Mouse (Mus musculus) urinary bladder, postnatal 36 days (tissue): ENCODE results near the gene Acta1.

Experiments
- DNase-seq, 2 experiments: peaks; one replicate each; pipeline ENCODE4 v3.0.0; 2022; ENCODE audit warnings: low spot score in 2 of 2, mixed read lengths in 1 of 2

Acta1 gene

GRCm38 (mm10) chr8:123883094-123883493, 11.5 kb downstream of the Acta1 start:
- no peak for DNase-seq

DNA sequence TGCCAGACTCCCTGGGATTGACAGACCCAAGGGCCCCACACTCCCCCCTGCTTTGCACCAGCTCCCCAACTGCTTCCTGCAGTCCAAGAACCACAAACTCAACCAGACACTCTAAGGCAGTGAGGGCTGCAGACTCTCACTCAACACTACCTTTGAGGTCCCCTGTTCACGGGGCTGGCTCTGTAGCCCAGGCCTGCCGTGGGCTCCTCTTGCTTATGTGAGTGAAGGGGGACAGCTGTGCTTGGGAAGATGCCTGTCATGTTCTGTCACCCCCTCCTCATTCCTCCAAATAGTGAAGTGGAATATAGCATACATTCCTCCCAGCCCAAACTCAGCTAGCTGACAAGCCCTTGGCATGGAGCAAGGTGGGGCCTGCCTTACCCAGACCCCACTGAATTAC, 12.1 kb downstream of the Acta1 start:
- no peak for DNase-seq

- DNase-seq = no peak
Measured at GRCm38 (mm10) chr8:123880821-123881350, 13.7 kb downstream of the Acta1 start.

GRCm38 (mm10) chr8:123880271-123880670, 14.3 kb downstream of the Acta1 start:
- no peak for DNase-seq

DNA sequence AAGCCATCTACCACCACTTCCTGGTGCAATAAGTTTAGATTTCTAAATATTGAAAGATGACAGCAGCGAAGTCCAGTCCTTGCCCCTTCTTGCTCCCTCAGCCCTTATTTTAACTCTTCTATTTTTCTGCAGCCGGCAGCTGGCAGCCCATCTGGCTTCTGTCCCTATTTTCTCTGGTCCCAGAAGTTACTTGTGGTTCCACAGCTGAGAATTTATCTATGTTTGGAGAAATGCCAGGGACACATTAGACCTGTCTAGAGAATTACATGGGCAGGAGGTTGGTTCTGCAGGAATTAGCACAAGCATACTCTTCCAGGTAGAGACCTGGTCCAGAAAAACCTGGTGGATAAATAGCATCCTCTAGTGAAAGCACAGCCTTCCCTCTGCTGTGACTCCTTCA, 16.7 kb downstream of the Acta1 start:
- DNase-seq = no peak

- no peak for DNase-seq
Measured at GRCm38 (mm10) chr8:123874324-123874723, 20.2 kb downstream of the Acta1 start.

DNA sequence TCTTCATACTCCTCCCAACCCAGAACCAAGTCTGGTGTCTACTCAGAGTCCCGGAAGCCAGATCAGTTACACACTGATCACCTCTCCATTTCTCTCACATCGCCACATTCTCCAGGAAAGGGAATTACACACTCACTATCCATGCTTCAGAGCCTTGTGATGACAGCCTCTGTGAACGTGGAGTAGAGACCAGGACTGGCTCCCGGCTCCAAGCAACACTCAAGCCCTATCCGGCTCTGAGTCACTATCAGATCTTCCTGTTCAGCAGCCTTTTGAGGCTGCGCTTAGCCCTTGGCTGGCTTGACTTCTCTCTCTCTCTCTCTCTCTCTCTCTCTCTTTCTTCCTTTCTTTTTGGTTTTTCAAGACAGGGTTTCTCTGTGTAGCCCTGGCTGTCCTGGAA, 21.2 kb downstream of the Acta1 start:
- no peak for DNase-seq

DNA sequence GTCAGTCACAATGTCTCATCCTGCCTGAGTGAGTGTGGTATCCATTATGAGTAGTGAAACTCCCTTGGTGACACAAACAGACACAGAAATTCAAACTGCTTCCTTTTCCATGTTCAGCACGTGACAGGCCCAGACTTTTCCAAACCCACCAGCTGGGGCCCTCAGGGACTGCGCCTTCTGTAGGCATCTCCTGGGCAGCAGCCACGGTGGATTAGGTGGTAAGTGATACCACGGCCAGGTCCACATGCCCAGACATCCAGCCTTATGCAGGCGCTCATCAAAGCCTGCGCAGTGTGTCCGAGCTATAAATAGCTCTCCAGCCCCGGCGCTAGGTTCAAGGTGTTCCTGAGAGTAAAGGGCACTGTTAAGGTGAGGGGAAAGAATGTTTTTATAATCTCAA, 22.5 kb downstream of the Acta1 start:
- DNase-seq = no peak

DNA sequence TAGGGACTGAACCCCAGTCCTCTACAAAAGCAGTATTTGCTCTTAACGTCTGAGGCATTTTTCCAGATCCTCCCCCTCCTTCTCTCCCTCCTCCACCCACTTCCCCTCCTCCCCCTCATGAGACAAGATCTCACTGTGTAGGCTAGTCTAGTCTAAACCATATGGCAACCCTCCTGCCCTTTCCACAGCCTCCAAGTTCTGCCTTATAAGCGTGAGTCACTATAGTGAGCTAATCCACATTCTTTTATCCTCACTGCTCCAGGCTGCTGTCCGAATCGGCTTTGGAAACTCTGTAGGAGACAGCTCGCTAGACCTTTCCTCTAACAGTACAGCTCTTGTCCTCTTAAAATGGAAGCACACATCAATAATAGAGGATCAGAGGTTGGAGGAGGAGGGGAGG, 27.6 kb downstream of the Acta1 start:
- no peak for DNase-seq

DNA sequence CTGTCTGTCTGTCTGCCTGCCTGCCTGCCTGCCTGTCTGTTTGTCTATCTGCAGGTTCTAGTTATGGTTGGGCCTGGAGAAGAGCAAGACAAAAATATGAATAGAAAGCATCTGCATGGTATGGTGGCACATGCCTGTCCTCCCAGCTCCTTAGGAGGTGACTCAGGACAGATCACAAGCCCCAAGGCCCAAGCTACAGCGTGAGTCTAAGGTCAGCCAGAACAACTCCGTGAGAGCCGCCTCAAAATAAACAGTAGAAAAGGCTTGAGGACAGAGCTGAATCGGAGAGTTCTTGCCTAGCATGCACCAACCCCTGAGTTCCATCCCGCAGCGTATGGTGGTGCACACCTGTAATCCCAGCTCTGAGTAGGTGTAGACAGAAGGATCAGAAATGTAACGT, 28.8 kb downstream of the Acta1 start:
- no peak for DNase-seq

DNA sequence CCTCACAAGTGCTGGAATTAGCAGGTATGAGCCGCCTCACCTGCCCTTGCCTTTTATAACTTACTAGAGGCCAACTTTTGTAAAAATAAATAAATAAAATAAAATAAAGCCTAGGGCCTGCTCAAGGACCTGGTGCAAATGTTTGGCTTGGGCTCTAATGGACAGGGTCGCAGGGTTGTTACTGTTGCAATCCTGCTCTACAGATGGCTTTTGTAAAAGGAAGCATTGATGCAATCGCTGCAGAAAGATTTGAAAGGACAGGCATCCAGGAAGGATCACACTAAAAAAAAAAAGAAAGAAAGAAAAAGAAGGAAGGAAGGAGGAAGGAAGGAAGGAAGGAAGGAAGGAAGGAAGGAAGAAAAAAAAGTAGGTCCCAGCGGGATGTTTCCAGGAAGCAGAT, 34.2 kb downstream of the Acta1 start:
- no peak for DNase-seq

DNA sequence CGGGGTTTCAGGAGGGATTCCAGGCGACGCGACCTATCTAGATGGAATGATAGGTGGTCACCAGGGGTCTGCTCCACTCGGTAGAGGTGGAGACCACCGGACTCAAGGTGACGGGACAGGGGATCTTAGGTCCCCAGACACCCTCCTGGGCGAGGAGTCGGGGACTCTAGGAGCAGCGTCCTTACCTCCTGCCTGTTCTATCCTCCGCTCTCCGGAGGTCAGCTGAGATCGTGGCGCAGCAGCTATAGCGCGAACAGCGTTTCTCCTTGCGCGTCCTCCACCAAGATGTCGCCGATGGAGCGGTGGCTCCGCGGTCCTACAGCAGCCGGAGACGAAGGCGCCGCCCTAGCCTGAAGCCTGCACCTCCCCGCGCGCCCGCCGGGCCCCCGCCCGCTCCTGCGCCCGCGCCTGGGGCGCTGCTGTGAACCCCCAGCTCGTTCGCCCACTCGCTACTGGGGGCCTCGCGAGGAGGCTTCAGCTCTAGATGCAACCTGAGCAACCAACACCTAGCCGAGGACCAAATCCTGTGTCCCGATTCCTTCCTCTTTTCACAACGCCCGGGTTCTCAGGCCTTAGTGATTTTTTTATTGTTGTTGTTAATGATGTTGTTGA, 34.8 kb downstream of the Acta1 start, which contains the start of gene Ccsap:
Gene Ccsap (minus strand): TSS at position 562 of the 612 bp plus-strand sequence.
- DNase-seq = peak; percentile 31 to 38

GRCm38 (mm10) chr8:123858941-123859647, 35.5 kb downstream of the Acta1 start:
- peak; percentile 88 to 90 for DNase-seq

DNA sequence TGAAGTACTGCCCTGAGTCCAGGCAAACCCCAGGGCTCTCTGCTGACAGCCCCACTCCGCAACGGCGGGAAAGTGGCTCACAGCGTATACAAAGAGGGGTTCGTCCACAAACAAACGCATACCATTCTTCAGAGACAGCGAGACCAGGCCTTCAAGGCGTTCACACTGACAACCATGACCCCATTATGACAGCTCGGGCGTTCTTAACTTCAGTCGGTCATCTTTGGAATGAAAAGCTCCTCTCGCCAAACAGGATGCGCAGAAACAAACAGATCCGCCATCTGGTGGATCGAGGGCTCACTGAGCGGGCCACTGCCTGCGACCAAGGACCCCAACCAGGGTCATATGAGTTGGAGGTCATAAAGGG, 36.0 kb downstream of the Acta1 start:
- DNase-seq = no peak

- DNase-seq = no peak
Measured at GRCm38 (mm10) chr8:123857361-123857760, 37.2 kb downstream of the Acta1 start.

DNA sequence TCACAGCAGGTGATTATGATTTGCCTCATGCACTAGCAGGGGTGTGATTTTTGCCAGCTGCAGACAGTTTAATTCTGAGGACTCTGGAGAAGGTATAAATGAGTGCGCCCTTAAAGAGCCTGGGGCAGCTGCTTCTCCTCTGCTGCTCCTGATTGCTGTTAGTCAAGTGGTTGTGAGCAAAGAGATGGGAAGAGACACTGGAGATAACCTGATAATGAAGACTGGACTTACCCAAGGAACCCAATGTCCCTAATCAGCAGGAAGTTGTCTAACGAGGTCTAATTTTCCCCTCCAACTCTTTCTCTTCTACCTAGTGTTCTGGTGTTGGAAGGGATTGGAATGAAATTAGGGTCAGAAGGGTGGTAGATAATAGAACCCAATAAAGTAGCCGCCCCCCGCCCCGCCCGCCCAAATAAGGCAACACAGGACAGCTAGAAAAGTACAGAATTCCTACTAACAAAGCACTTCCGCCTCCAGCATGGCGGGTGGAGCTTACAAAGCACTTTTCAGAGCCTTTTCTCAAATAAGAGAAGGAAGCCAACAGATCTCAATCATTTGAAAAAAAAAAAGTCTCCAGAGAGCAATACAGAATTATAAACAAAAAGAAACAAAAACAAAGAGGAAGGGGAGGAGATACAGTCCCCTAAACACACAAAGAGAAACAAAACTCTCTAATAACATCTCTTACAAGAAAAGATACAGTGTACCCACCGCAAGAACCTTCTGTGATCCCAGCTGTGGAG, 39.6 kb downstream of the Acta1 start:
- DNase-seq = no peak

GRCm38 (mm10) chr8:123854252-123854651, 40.3 kb downstream of the Acta1 start:
- no peak for DNase-seq

GRCm38 (mm10) chr8:123851590-123851989, 43.0 kb downstream of the Acta1 start:
- DNase-seq = no peak

- DNase-seq = no peak
Measured at GRCm38 (mm10) chr8:123849352-123849751, 45.2 kb downstream of the Acta1 start.

- DNase-seq = no peak
Measured at GRCm38 (mm10) chr8:123847546-123847945, 47.0 kb downstream of the Acta1 start.

GRCm38 (mm10) chr8:123846509-123846908, 48.0 kb downstream of the Acta1 start:
- no peak for DNase-seq

- no peak for DNase-seq
Measured at GRCm38 (mm10) chr8:123845991-123846390, 48.6 kb downstream of the Acta1 start.

GRCm38 (mm10) chr8:123845114-123845513, 49.4 kb downstream of the Acta1 start:
- no peak for DNase-seq
